Mouse (Mus musculus) midbrain, embryonic 13.5 days (tissue): ENCODE data around the gene Ttll9. TPM values are rescaled to one million over a fixed set of nuclear protein-coding genes. Genes with fewer than 3 reads are reported as not detected.

Source experiments
- ATAC-seq: fragments of 200-750 bp; cut with Nextera tagmentation; 2 replicates; pipeline ENCODE4 v1.8.0; 2017; ENCODE audit warnings: mild to moderate bottlenecking, moderate TSS enrichment, moderate library complexity
- H3K27ac ChIP-seq: fragments of 300-500 bp; sonication (generic); 2 replicates; pipeline ENCODE4 v1.5.1; 2015; ENCODE audit warnings: inconsistent platforms, mild to moderate bottlenecking, moderate library complexity
- H3K27me3 ChIP-seq: fragments of 300-500 bp; sonication (generic); 2 replicates; pipeline ENCODE4 v1.6.1; 2015; ENCODE audit warnings: mild to moderate bottlenecking, inconsistent platforms
- H3K36me3 ChIP-seq: fragments of 300-500 bp; sonication (generic); 2 replicates; pipeline ENCODE4 v1.6.1; 2015; ENCODE audit warnings: mild to moderate bottlenecking, inconsistent platforms
- H3K4me1 ChIP-seq: fragments of 300-500 bp; sonication (generic); replicated peaks from 2 replicates; pipeline ENCODE4 v1.6.1; 2015; ENCODE audit warnings: inconsistent platforms
- H3K4me2 ChIP-seq: fragments of 300-500 bp; sonication (generic); replicated peaks from 2 replicates; pipeline ENCODE4 v1.6.1; 2015; ENCODE audit warnings: moderate library complexity, mild to moderate bottlenecking, inconsistent platforms
- H3K4me3 ChIP-seq: fragments of 300-500 bp; sonication (generic); replicated peaks from 2 replicates; pipeline ENCODE4 v1.5.1; 2015; ENCODE audit warnings: mild to moderate bottlenecking, inconsistent platforms
- H3K9ac ChIP-seq: fragments of 300-500 bp; sonication (generic); replicated peaks from 2 replicates; pipeline ENCODE4 v1.6.1; 2015; ENCODE audit warnings: mild to moderate bottlenecking, inconsistent platforms
- H3K9me3 ChIP-seq: fragments of 300-500 bp; sonication (generic); 2 replicates; pipeline ENCODE4 v1.6.1; 2016; ENCODE audit warnings: mild to moderate bottlenecking, inconsistent platforms
- WGBS: fragments of 180-500 bp; shearing (Covaris S2); methylation state at CpG from one replicate; pipeline ENCODE4 v1.1.7; 2015; 5-methylcytosine and 5-hydroxymethylcytosine counted together
- polyA plus RNA-seq: library from polyadenylated mRNA; unstranded; fragments of >200 nt; fragmentation: Nextera tagmentation; extraction: Ambion mirVana; gene quantifications from 2 replicates; pipeline ENCODE4 v1.2.1, GENCODE M21; 2015

Gene Ttll9
- polyA plus RNA-seq, 1 experiment from 2014 or later: 3.4 TPM

GRCm38 (mm10) chr2:152997046-152997445 lies 34.8 kb downstream of the Ttll9 start:
- WGBS: 78% methylated on average over 4 of the region's 4 CpGs
- Histone ChIP-seq H3K4me1 (no peaks in the 10 kb centered on the region), H3K9me3 (no peaks in the 10 kb centered on the region), H3K4me3 (no peak overlapping the region), H3K36me3 (no peaks in the 10 kb centered on the region), H3K27ac (no peak overlapping the region), H3K27me3 (no peaks in the 10 kb centered on the region), H3K4me2 (no peak overlapping the region), H3K9ac (no peak overlapping the region)
- ATAC-seq: no peak

GRCm38 (mm10) chr2:153002492-153003248 lies 40.4 kb downstream of the Ttll9 start:
- no peak overlapping the region for H3K4me2 ChIP-seq
- WGBS: 86% methylated on average over 15 of the region's 15 CpGs
- H3K27ac ChIP-seq: no peak overlapping the region
- peaks cover 10% of the 10 kb centered on the region for H3K4me1 ChIP-seq
- H3K9ac ChIP-seq: no peak overlapping the region
- no peaks in the 10 kb centered on the region for H3K27me3 ChIP-seq
- peaks cover 18% of the 10 kb centered on the region for H3K36me3 ChIP-seq
- H3K9me3 ChIP-seq: no peaks in the 10 kb centered on the region
- no peak for ATAC-seq
- H3K4me3 ChIP-seq: no peak overlapping the region

GRCm38 (mm10) chr2:153003681-153004338 lies 41.5 kb downstream of the Ttll9 start:
- H3K27me3 ChIP-seq: no peaks in the 10 kb centered on the region
- no peaks in the 10 kb centered on the region for H3K9me3 ChIP-seq
- 37% methylated on average over 13 of the region's 13 CpGs for WGBS
- H3K27ac ChIP-seq: 0 out of 2 replicates have a peak overlapping the region, but pooled peaks have one; percentile 6
- 0 out of 2 replicates have a peak overlapping the region, but pooled peaks have one; percentile 1 for H3K4me2 ChIP-seq
- H3K9ac ChIP-seq: no peak overlapping the region
- H3K4me3 ChIP-seq: no peak overlapping the region
- H3K36me3 ChIP-seq: peaks cover 30% of the 10 kb centered on the region
- peaks cover 10% of the 10 kb centered on the region for H3K4me1 ChIP-seq
- ATAC-seq: no peak

GRCm38 (mm10) chr2:153005981-153006380 lies 43.7 kb downstream of the Ttll9 start:
- Histone ChIP-seq H3K9ac (no peak overlapping the region), H3K4me1 (peaks cover 10% of the 10 kb centered on the region), H3K9me3 (no peaks in the 10 kb centered on the region), H3K4me3 (no peak overlapping the region), H3K4me2 (no peak overlapping the region), H3K27me3 (no peaks in the 10 kb centered on the region), H3K36me3 (peaks cover 51% of the 10 kb centered on the region), H3K27ac (no peak overlapping the region)
- ATAC-seq: no peak
- WGBS: 93% methylated on average over 3 of the region's 3 CpGs

GRCm38 (mm10) chr2:153009192-153009973 lies 47.1 kb downstream of the Ttll9 start:
- WGBS: 89% methylated on average over 12 of the region's 12 CpGs
- Histone ChIP-seq H3K27ac (no peak overlapping the region), H3K4me1 (peaks cover 11% of the 10 kb centered on the region), H3K4me2 (no peak overlapping the region), H3K4me3 (no peak overlapping the region), H3K9me3 (no peaks in the 10 kb centered on the region), H3K9ac (no peak overlapping the region), H3K27me3 (no peaks in the 10 kb centered on the region), H3K36me3 (peaks cover 78% of the 10 kb centered on the region)
- no peak for ATAC-seq

- peak overlapping the region; percentile 87 for H3K4me2 ChIP-seq
- H3K36me3 ChIP-seq: peaks cover 47% of the 10 kb centered on the region
- WGBS: 95% methylated on average over 11 of the region's 11 CpGs
- H3K4me3 ChIP-seq: peak overlapping the region; percentile 88
- ATAC-seq: no peak
- H3K4me1 ChIP-seq: peaks cover 18% of the 10 kb centered on the region
- H3K27me3 ChIP-seq: peaks cover 6% of the 10 kb centered on the region; the same call in 1 of the 2 replicates
- no peaks in the 10 kb centered on the region for H3K9me3 ChIP-seq
- H3K27ac ChIP-seq: no peak overlapping the region
- peak overlapping the region; percentile 90 for H3K9ac ChIP-seq
These were observed 51.6 kb downstream of the Ttll9 start for GRCm38 (mm10) chr2:153013724-153014515.

- peak; percentile 96 for ATAC-seq
- Histone ChIP-seq H3K36me3 (peaks cover 37% of the 10 kb centered on the region), H3K27ac (no peak within 1 kb of the TSS), H3K27me3 (peaks cover 11% of the 10 kb centered on the region; the same call in 1 of the 2 replicates), H3K4me2 (peak within 1 kb of the TSS; percentile 87), H3K9ac (peak within 1 kb of the TSS; percentile 90), H3K4me1 (peaks cover 18% of the 10 kb centered on the region), H3K4me3 (peak within 1 kb of the TSS; percentile 88), H3K9me3 (no peaks in the 10 kb centered on the region)
- 2% methylated on average over 54 of the region's 54 CpGs for WGBS
These were observed 52.7 kb downstream of the Ttll9 start, which contains the start of gene Pdrg1 for GRCm38 (mm10) chr2:153014758-153015593. Gene Pdrg1 (minus strand): TSS chr2:153015427.

GRCm38 (mm10) chr2:153015804-153016203 lies 53.5 kb downstream of the Ttll9 start:
- Histone ChIP-seq H3K27me3 (peaks cover 11% of the 10 kb centered on the region), H3K4me3 (peak overlapping the region; percentile 88; the same call in 1 of the 2 replicates), H3K27ac (no peak overlapping the region), H3K9me3 (no peaks in the 10 kb centered on the region), H3K4me2 (peak overlapping the region; percentile 87), H3K4me1 (peaks cover 18% of the 10 kb centered on the region), H3K36me3 (peaks cover 28% of the 10 kb centered on the region), H3K9ac (0 out of 2 replicates have a peak overlapping the region, but pooled peaks have one; percentile 24)
- WGBS: 46% methylated on average over 8 of the region's 8 CpGs
- no peak for ATAC-seq

- Histone ChIP-seq H3K9me3 (no peaks in the 10 kb centered on the region), H3K9ac (0 out of 2 replicates have a peak overlapping the region, but pooled peaks have one; percentile 39), H3K4me1 (peaks cover 18% of the 10 kb centered on the region), H3K27me3 (peaks cover 11% of the 10 kb centered on the region), H3K4me2 (no peak overlapping the region), H3K27ac (no peak overlapping the region), H3K4me3 (no peak overlapping the region), H3K36me3 (peaks cover 19% of the 10 kb centered on the region)
- WGBS: 46% methylated on average over 5 of the region's 5 CpGs
- ATAC-seq: no peak
These were observed 54.5 kb downstream of the Ttll9 start for GRCm38 (mm10) chr2:153016786-153017185.

- Histone ChIP-seq H3K36me3 (no peaks in the 10 kb centered on the region), H3K4me3 (no peak overlapping the region), H3K9ac (no peak overlapping the region), H3K9me3 (no peaks in the 10 kb centered on the region), H3K27me3 (peaks cover 11% of the 10 kb centered on the region), H3K4me1 (peaks cover 8% of the 10 kb centered on the region), H3K4me2 (no peak overlapping the region), H3K27ac (no peak overlapping the region)
- 89% methylated on average over 3 of the region's 3 CpGs for WGBS
- ATAC-seq: no peak
These were observed 57.1 kb downstream of the Ttll9 start for GRCm38 (mm10) chr2:153019355-153019754.
